Mouse (Mus musculus): ENCODE measurements at regions not wholly inside any gene's neighbourhood (a gene's known extent, or its start where the extent isn't known, plus 50 kb on each side); places are given as distances from the start of the nearest gene placed in this dataset.

DNA sequence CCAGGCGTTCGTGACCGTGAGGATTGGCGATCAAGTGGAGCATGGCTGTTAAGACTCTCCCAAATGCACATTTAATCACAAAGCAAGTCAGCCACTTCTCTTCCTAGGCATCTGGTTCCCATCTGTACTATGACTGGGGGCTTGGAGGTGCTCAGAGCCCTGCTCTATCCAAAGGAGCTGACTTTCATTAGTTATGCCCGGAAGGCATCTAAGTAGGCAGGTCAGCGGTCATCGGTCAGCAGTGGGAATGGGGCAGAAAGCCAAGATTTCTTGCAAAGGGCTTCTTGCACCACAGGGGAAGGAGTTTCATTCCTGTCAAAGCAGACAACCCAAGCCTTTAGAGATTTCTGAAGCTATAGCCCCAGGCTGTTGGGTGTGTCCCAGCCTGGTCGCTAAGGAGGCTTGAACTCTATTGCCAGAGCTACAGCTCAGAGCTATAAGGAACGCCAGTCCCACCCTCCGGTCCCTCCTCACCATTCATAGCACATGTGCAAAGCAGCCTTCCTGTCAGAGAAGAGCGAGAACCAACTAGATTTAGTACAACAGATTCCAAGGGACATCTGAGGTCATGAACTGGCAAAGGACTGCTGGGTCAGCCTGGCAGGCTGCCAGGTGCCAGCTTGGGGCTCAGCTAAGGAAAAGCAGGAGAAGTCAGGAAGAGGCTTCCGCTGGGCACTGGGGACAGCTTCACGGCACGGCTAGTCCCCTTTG lies 175.6 kb downstream of the Fam43a start:
- no peak for DNase-seq (ENCODE audit: low read depth, low spot score)

DNA sequence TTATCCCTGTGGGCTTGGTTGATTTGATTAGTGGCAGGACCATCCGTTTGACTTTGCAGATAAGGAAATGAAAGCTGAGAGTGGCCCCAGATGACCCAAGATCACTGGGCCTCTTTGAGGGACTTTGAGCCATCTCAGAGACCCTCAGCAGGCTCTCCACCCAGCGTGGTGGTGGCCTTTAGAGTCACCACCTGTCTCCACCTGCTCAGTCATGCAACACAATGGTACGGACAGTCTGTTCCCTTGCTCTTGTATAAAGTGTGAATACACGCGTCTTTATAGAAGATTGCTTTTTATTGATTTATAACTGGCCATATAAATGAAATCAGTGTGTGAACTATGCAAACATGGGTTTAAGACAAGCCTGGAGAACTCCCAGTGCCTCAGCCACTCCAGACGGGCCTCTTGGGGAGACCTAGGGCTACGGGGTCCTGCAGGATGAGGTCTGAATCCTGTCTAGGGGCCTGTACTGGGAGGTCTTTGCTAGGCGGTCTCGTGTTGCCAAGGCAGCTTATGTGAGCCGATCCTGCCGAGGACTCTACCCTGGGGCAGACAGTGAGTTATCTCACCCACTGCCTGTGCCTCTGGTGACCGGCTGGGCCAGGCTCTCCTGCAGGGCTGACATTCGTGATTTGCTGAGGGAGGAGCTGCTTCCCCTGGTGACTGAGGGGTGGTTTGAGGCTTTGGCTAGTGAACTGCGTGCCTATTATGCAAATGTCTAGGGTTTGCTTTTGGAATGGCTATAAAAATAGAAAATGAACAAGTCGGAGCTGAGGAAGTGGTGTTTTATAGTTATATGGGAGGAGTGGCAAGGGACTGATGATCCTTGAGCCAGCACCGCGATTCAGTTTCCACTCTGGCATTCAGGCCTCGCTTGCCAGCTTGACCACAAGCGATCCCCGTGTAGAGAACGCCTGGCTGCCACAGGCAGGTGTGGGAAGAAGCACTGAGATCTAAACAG lies 176.5 kb downstream of the Fam43a start:
- DNase-seq (ENCODE audit: low read depth, low spot score) = no peak

DNA sequence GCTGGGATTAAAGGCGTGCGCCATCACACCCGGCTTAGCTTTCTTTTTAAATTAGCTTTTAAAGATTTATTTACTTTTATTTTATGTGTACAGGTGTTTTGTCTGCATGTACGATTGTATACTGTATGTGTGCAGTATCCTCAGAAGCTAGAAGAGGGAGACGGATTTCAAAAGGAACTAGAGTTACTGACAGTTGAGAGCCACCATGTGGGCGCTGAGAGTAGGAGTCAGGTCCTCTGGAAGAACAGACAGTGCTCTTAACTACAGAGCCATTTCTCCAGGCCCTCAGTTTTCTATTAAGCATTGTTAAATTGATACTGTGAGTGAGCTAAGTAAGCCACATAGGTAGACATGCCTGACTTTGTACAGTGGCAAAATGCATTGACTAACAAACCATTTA lies 177.9 kb downstream of the Fam43a start:
- no peak for DNase-seq (ENCODE audit: low read depth, low spot score)

DNA sequence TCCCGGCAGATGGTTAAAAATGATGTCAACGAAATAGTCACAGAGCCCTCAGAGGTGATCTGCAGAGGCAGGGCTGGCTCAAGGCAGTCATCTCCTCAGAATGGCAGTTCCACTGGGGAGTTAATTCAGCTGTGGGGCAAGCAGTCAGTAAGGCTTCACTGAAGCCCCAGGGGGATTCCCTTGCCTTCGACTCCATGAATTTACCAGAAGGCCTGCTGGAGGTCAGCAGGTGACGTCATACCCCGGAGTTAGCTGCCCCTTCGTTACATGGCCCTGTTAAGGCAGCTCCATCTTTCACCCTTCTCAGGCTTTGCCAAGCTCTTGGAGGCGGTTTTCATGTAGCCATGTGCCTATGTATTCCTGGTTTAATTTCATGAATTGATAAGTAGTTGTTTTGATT lies 178.6 kb downstream of the Fam43a start:
- DNase-seq (ENCODE audit: low read depth, low spot score) = no peak

DNA sequence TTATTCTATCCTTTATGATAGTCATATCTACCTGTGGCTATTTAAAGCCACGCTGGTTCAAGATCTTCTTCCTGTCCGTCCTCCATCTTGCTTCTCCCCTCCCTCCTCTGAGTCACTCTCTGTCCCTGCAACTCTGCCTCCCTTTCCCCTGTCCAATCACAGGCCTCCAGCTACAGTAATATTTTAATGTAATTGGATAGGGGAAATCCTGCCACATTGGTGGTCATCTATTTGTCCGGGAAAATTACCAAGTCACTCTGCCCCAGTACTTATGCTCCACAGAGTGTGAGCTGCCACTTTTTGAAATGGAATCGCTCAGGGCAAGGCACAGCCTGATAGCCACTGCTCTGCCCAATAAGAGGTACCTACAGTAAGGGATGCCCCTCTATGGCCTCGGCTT lies 179.4 kb downstream of the Fam43a start:
- DNase-seq (ENCODE audit: low read depth, low spot score) = no peak

DNA sequence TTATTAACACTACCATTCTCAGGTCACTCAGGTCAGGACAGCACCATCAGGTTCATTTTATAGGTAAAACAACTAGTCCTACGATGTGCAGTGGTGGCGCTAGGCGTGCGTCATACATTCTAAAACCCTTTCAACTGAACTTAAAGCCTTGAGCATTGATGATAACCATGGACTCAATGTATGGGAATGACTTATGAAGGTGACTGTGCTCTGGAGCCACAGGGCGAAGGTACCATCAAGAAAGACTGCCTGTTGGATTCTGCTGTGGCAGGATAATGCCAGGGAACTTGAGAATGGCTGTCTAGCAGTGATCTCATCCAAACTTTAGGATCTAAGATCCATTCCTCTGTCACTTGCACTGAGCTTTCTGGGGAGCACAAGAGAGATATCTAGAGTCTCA lies 184.7 kb downstream of the Fam43a start:
- DNase-seq (ENCODE audit: low read depth, low spot score) = no peak

DNA sequence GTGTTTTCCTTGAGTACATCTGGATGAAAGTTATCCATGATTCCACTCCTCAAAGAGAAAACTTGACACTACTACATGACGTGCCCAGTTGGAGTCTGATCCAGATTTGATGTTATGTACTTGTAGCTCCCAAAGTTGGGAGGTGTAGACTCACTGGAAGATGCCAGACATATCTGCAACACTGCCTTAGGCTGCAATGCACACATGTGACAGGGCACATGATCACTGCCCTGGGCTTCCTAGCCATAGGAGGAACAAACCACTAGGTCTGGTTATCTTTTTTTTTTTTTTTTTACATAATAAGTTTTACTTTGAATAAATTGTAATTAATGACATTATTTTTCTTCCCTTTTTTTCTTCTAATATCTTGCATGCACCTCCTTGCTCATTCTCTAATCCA lies 185.4 kb downstream of the Fam43a start:
- no peak for DNase-seq (ENCODE audit: low read depth, low spot score)

- DNase-seq (ENCODE audit: low read depth, low spot score) = no peak
These were observed 186.5 kb downstream of the Fam43a start for GRCm38 (mm10) chr16:30786060-30786459.

DNA sequence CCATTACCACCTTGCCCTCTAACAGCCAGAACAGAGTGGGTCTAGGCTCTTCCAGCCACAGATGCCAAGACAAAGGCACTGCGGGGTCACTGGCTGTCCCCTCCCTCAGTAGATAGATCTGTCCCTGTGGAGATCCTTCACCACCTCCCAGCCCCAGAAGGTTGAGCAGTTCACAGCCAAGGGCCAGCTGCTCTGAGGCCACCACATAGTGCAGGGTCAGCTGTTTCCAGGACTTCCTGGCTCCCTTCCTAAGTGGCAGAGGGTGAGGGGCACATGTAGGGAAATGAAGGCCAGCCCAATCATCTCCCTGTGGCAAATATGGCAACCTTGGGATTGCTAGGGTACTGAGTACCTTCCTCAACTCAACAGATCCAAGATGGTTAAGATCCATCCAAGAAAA lies 187.8 kb downstream of the Fam43a start:
- DNase-seq (ENCODE audit: low read depth, low spot score) = no peak

- no peak for DNase-seq (ENCODE audit: low read depth, low spot score)
These were observed 188.8 kb downstream of the Fam43a start for GRCm38 (mm10) chr16:30788321-30788781.

DNA sequence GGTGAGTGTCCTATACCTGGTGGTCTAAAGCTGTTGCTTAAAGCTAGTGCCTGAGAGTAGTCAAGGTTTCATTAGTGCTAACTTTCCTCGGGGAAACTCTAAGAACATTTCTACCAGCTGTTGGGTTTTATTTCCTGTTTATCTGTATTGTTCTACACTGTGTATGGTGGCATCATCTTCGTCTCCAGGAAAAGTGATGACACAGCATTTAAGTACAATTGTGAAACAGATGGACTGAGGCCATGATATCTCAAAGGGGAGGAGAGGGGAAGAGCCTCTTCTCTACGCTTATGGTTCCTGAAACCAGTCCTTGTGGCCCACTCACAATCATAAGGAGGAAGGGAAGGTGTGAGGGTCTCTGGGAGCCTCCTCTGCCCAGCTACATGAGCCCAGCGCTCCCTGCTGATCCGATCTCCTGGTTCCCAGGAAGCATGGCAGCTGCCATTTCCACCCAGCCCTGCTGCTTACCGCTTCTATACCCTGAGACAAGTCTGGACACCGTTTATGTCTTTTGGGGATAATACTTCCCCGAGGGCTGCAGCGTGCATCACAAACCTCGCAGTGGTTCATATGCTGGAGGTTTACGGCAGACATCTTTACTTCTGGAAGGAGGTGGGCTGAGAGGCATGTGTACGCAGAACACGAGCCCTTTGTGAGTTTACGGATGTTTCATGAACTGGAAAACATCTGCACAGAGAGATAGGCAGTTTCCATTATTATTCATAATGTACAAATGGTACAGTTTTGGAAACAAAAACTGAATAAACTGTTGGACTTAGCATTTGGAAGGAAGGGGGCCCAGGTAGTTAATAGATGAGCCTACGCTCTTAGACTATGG lies 189.6 kb downstream of the Fam43a start:
- no peak for DNase-seq (ENCODE audit: low read depth, low spot score)

DNA sequence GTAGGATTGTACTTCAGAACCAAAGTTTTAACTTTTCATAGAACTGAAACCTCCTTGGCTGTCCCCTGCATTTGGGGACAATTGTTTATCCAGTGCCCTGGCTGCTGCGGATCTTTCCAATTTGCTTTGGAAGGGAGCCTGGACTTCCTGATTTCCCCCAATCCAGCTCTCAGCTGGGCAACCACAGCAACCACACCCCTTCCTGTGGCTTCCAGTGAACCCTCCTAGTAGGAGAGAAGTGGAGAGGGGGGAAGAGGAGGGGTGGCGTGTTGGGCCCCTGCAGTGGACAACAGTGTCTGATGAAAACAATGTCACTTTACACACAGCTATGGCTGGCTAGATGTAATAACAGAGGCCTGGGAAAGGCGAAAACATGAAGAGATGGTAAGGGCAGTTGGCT lies 190.5 kb downstream of the Fam43a start:
- no peak for DNase-seq (ENCODE audit: low read depth, low spot score)

DNA sequence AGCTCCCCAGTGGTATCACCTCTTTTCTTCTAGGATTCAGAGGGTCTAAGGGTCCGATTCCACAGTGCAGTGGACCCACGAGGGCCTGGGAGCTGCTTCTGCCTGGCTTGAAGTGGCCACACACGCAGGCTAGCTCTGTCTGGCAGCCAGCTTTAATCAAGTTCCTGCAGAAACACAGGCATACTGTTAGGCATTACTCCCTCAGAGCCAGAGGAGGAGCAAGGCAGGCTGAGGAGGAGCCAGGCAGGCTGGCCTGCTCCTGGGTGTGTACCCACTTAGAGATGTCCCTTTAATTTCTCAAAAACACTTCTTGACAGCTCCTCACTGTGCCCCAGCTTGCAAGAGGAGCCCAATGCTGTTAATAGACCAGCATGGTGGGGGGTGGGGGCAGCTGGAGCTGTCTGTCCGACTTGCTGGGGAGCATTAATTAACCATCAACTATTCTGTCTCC lies 191.1 kb downstream of the Fam43a start:
- DNase-seq (ENCODE audit: low read depth, low spot score) = no peak

DNA sequence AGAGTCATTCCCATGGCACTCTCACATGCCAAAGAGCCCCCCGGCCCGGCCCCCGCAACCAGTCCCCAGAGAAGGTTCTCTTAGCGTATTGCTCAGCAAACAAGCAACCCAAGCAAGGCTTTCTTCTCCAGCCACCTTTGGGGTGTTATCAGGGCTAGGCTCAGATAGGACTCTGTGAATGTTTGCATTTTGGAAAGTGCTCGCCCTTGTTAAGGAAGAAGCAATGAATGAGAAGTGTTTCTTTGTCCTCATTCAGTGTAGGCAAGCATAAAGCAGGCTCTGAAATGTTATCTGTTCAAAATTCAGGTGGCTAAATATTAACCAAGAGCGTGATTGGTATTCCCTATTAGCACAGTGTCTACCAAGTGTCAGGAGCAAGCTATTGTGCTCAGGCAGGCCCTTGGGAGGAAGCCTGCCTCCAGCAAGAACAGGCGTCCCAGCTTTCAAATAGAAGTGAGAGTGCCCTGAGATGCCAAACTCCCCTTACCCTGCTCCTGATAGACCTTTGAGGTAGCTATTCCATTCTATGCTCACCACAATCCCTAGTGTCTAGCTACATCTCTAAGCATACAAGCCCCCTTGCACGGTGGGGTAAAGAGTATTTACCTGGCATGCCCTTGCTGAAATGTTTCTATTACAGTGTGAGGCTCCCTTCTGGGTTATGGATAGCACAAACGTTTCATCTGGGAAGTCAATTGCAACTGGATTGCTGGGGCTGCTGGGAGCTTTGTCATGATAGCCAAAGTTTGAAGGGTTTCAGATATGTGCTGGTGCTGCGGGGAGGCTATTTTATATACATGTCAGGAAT lies 191.7 kb downstream of the Fam43a start:
- DNase-seq (ENCODE audit: low read depth, low spot score) = no peak

DNA sequence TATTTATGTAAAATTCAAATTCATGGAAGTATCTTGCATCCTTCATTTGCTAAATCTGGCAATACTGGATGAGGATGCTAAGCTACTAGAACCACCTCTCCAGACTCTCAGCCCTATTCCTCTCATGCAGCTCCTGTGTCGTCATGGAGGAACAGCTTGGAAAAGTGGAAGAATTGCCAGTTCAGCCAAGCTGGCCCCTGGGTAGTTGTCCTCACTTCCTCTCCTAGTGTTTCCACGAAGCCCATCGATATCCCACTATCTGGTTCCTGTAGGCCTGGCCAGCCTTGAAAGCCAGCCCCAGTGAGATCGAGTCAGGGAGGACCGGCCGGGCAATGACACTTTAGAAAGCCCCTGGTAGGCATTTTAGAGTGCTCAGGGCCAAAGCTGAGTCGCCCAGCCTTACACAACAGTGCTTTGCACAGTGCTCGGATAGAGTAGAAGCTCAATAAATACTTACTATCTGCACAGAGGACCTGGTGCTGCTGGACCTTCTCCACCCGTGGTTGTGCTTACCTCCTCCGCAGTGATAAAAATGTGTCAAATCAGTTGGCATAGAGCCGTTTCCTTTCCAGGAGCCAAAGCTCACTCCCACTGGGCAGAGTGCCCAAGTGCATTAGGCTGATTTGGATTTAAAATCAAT lies 193.3 kb downstream of the Fam43a start:
- DNase-seq (ENCODE audit: low read depth, low spot score) = no peak

- DNase-seq (ENCODE audit: low read depth, low spot score) = no peak
These were observed 193.8 kb downstream of the Fam43a start for GRCm38 (mm10) chr16:30793378-30793753.

DNA sequence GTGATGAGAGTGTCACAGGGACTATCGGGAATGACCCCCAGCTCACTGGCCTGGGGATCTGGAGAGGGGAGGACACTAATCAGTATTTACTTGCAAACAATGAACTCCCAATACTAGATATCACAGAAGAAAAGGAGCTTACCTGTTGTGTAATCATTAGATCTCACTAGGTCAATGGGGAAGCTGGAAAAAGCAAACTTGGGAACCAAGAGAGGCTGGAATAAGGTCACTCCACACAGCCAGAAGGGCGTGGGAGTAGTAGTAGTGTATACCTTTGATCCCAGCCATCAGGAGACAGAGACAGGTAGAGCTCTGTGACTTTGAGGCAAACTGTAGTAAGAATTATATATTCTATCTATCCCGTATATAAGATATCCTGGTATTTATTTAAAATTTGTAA lies 194.3 kb downstream of the Fam43a start:
- DNase-seq (ENCODE audit: low read depth, low spot score) = no peak

DNA sequence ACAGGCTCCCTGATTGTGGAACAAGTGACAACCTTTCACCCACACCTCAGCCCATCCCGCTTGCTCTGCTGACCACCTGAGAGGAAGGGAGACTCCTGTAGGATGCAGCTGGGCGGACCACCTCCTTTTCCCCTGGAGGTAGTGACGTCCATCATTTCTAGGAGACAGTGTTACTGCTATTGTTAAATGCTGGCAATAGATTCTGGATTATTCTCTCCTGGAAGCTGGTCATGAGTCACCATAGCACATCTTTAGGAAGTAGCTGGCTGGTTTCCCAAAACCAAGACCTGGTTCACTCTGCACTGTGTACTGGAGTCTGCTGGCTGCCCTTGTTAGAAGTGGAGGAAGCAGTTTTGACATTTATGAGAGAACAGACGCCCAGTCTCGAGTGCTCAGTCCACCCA lies 196.0 kb downstream of the Fam43a start:
- no peak for DNase-seq (ENCODE audit: low read depth, low spot score)

- DNase-seq (ENCODE audit: low read depth, low spot score) = no peak
These were observed 196.6 kb downstream of the Fam43a start for GRCm38 (mm10) chr16:30796103-30796502.

DNA sequence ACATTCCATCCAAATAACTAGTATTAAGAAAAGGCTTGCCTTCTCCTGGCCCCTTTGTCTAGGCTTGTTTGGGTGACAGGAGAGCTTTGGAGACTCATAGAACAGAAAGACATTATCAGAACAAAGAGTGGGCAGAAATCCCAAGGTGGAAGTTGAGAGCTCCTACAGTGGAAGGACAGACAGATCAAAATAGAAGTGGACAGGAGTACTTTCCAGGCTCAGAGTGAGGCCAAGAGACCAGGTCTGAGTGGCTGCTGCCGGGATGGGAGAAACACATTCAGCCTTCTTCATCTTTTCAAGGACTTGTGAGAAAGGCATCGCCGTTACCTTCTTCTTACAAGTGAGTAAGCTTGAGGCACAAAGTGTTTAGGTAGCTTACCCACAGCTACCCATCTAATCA lies 197.5 kb downstream of the Fam43a start:
- no peak for DNase-seq (ENCODE audit: low read depth, low spot score)
